Mouse (Mus musculus) stomach, postnatal 0 days (tissue): ENCODE measurements around the gene Cend1.

ENCODE experiments used
- CTCF ChIP-seq: IDR thresholded peaks from 2 replicates; pipeline ENCODE4 v1.5.1; 2016; ENCODE audit warnings: antibody characterized with exemption, low read depth, mild to moderate bottlenecking, moderate library complexity
- EP300 ChIP-seq: optimal IDR thresholded peaks from 2 replicates; pipeline ENCODE3; 2016; ENCODE audit warnings: antibody characterized with exemption

DNA sequence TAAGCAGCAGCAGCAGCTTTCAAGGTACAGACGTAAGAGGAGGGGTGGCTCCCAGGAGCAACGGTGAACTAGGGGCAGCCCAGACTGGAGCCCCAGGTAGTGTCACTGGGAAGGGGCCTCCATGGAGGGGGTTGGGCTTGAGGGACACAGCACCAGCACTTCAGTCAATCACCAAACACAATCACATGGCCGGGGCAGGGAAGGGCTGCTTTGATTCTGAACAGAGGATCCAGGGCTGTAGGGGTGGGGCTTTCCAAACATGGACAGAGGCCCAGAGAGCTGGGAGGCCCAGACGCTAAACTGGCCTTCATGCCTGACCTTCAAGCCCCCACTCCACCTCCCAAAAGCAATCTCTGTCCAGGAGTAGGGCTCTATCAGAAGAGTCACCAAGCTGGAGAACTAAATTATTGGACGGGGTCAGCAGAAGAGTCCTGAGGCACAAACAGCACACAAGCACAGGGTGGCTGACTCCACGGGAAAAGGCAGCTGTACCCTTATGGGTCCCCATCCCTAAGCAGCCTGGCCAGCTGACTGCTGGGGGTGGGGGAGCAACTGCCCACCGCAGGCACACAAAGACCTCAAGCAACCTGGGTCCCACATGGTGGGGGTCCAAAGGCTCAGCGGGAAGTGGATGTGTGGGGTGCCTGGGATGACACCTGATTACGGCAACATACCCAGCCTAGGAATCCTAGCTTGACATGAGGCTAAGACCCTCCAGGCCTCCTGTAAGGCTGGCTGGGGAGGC, 721 bp upstream of the Cend1 start:
- no peak for TF ChIP-seq CTCF
- TF ChIP-seq EP300: no peak
